Mouse (Mus musculus): ENCODE data around the gene Polr3h.

- TF ChIP-seq ZNF384 (IDR thresholded peaks at IDR 0.05; ENCODE audit: low read depth, low read length) (no peak), MAFK (IDR thresholded peaks at IDR 0.05; ENCODE audit: insufficient read depth, low read depth, low read length) (no peak), CHD2 (IDR thresholded peaks at IDR 0.05; ENCODE audit: low read depth, low read length) (no peak)
Measured at GRCm38 (mm10) chr15:81914668-81915067, 11.4 kb downstream of the Polr3h start.

All from ES-E14 (cell line).